Mouse (Mus musculus) kidney, postnatal 10 days (tissue): ENCODE results near the gene Srrm2.

Source experiments
- DNase-seq: peaks from one replicate; pipeline ENCODE4 v3.0.0; 2021; ENCODE audit warnings: mixed read lengths

Srrm2 gene

GRCm38 (mm10) chr17:23815641-23816040 lies 25.3 kb downstream of the Srrm2 start:
- no peak for DNase-seq

GRCm38 (mm10) chr17:23818579-23818978 lies 28.2 kb downstream of the Srrm2 start:
- DNase-seq: no peak

- DNase-seq: no peak
Observed at GRCm38 (mm10) chr17:23819235-23819634, 28.9 kb downstream of the Srrm2 start.

DNA sequence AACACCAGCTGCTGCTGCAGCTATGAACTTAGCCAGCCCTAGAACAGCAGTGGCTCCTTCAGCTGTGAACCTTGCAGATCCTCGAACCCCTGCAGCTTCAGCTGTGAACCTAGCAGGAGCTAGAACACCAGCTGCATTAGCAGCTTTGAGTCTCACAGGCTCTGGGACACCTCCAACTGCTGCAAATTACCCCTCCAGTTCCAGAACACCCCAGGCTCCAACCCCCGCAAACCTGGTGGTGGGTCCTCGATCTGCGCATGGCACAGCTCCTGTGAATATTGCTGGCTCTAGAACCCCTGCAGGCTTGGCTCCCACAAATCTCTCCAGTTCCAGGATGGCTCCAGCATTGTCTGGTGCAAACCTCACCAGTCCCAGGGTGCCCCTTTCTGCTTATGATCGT lies 30.4 kb downstream of the Srrm2 start:
- no peak for DNase-seq

- DNase-seq: peak; percentile 23
Observed at GRCm38 (mm10) chr17:23822094-23822493, 31.8 kb downstream of the Srrm2 start.

GRCm38 (mm10) chr17:23823018-23823417 lies 32.7 kb downstream of the Srrm2 start:
- peak; percentile 18 for DNase-seq

- no peak for DNase-seq
Observed at GRCm38 (mm10) chr17:23823614-23824013, 33.3 kb downstream of the Srrm2 start.

DNA sequence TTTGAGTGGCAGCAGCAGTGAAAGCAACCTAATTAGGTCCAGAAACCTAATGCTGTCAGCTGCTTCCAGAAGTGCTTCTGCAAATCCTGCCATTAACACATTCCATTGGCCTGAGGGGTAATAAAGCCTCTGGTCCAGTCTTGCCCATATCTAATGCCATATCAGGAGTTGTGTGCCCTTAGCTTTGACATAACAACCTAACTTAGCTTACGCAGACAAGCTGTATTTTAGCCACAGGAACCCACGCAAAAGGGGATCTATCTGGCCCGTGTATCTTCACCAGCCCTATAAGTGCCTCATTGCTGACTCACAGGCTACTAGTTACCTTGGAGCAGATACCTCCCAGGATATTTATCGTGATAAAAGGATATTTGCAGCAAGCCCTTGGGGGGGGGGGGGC lies 35.3 kb downstream of the Srrm2 start:
- DNase-seq: no peak

GRCm38 (mm10) chr17:23828271-23829001 lies 38.1 kb downstream of the Srrm2 start:
- DNase-seq: peak; percentile 73

GRCm38 (mm10) chr17:23829064-23829619 lies 38.8 kb downstream of the Srrm2 start, which contains the start of gene Elob:
TSS of gene Elob (minus strand) at chr17:23829136.
- peak; percentile 91 for DNase-seq

DNA sequence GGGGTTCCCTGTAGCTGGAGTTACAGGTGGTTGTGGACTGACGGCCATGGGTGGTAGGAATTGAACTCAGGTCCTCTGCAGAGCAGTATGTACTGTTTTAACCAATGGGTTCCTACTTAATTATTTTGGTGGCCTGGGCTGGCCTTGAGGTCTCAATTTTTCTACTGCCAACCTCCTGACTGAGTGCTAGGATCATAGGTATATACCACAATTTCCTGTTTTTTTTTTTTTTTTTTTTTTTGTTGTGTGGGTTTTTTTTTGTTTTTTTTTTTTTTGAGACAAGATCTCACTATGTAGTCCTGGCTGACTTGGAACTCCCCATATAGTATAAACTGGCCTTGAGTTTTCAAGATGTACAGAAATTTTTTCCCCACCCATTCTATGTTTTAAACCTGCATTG lies 40.9 kb downstream of the Srrm2 start:
- DNase-seq: no peak

- no peak for DNase-seq
Observed at GRCm38 (mm10) chr17:23836006-23836575, 45.8 kb downstream of the Srrm2 start, which contains the start of gene Prss33. TSS of gene Prss33 (minus strand) at chr17:23836056.

- peak; percentile 83 for DNase-seq
Observed at GRCm38 (mm10) chr17:23841145-23841544, 50.8 kb downstream of the Srrm2 start.

GRCm38 (mm10) chr17:23843141-23843811 lies 52.9 kb downstream of the Srrm2 start:
- DNase-seq: peak; percentile 28

GRCm38 (mm10) chr17:23843812-23844273 lies 53.5 kb downstream of the Srrm2 start, which contains the start of the genes Prss32 and Prss41:
TSS of gene Prss32 (plus strand) at chr17:23843855.
TSS of gene Prss41 (minus strand) at chr17:23844172.
- DNase-seq: peak; percentile 71

- no peak for DNase-seq
Observed at GRCm38 (mm10) chr17:23850028-23850427, 59.7 kb downstream of the Srrm2 start.

DNA sequence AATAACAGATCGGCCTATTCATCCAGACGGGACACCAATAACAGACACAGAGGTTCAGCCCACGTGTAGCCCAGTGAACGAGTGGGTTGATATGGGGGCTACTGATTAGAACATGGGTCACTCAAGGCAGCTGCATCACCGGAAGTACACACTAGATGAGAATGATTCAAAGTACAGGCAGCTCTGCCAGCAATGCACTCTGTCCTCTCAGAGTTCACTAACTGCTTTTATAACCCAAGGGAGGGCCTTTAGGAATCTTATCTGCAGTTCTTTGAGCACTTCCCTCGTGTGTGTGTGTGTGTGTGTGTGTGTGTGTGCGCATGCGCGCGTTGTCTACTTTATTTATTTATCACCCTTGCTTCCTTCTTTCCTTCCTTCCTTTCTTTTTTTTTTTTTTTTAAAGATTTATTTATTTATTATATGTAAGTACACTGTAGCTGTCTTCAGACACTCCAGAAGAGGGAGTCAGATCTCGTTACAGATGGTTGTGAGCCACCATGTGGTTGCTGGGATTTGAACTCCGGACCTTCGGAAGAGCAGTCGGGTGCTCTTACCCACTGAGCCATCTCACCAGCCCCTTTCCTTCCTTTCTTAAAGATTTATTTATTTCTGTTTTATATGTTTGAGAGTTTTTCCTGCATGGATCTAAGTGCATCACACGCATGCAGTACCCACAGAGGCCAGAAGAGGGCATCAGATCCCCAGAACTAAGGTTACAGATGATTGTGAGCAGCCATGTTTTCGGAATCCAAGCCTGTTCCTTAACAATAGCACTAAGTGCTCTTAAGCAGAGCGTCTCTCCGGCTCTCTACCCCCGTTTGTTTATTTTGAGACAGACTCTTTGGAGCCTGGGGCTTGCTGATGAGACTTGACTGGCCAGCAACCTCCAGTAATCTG lies 60.8 kb downstream of the Srrm2 start:
- peak; percentile 77 for DNase-seq

DNA sequence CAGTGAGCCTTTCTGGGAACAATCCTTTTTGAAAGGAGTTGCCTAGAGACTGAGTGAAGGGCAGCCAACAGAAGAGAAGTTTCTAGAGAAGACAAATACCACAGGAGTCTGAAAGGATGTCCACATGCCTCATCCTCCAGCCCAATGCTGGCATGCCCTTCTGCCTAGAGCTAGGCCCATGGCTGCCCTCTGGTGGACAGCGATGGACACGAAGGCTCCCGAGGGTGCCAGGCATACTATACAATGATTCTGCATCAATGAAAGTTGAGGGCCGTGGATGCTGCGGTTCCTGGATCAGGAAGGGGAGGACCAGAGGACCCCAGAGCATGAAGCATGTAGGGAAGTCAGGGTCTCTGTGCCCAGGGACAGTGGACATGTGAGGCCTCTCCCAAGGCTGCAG lies 63.0 kb downstream of the Srrm2 start:
- DNase-seq: peak; percentile 81

DNA sequence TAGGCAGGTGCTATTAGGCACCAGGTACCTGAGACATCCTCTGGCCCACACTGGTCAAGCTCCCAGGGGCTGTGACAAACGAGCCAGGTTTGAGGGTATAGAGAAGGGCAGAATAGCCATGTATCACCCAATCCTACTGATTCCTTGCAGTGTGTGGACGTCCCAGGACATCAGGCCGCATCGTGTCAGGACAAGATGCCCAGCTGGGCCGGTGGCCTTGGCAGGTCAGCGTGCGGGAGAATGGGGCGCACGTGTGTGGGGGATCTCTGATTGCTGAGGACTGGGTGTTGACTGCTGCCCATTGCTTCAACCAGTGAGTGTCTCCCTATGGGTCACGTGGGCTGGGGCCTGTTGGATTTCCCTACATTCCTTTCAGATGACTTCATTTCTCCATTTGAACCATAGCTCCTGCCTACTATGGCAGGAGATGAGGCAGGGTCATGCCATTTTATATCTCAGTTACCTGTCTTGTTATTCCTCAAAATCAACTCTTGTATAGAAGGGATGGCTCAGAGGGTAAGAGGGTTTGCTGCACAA lies 64.0 kb downstream of the Srrm2 start:
- DNase-seq: no peak

- DNase-seq: no peak
Observed at GRCm38 (mm10) chr17:23857193-23857592, 66.9 kb downstream of the Srrm2 start.

- DNase-seq: no peak
Observed at GRCm38 (mm10) chr17:23857913-23858312, 67.6 kb downstream of the Srrm2 start.

DNA sequence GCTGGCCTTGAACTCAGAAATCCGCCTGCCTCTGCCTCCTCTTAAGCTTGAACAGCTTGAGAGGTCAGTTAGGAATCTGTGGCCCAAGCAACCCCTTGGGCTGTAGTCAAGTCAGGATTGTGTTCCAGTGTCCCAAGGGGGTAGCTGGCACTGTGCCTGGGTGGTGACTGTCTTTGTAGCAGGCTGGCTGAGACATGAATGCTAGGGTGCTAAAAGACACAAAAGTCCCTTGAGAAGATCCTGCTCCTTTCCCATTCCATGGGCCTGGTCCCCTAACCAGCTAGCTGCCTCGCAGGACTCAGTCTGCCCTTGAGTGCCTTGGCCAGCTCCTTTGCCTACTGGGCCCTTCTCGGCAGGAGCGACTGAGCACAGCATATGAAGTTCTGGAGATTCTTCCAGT lies 72.6 kb downstream of the Srrm2 start:
- DNase-seq: peak; percentile 27
